Mouse (Mus musculus) E14TG2a.4 (cell line): ENCODE measurements around the gene Ccdc191.

Experiments
- CTCF ChIP-seq: conservative IDR thresholded peaks from 2 replicates; pipeline ENCODE4 v1.5.1; 2014; ENCODE audit warnings: low read length
- NANOG ChIP-seq: IDR thresholded peaks from 2 replicates; pipeline ENCODE4 v1.6.1; 2014; ENCODE audit warnings: borderline replicate concordance, low read length, mixed read lengths
- POU5F1 ChIP-seq: IDR thresholded peaks from 2 replicates; pipeline ENCODE4 v1.6.1; 2014; ENCODE audit warnings: low read length, borderline replicate concordance

GRCm38 (mm10) chr16:43965781-43966389, 76.3 kb downstream of the Ccdc191 start:
- no peak for TF ChIP-seq CTCF
- no peak for TF ChIP-seq NANOG
- no peak for TF ChIP-seq POU5F1
